Mouse (Mus musculus) ES-Bruce4 (cell line): Measurements from ENCODE around the gene Rccd1.

Experiments
- CTCF ChIP-seq: IDR thresholded peaks from one replicate; pipeline ENCODE4 v1.8.1; 2011; ENCODE audit warnings: low read depth, low read length
- EP300 ChIP-seq: IDR thresholded peaks from 2 replicates; pipeline ENCODE4 v1.6.1; 2011; ENCODE audit warnings: low read depth, low read length; ENCODE audit not compliant: insufficient read depth
- POLR2A ChIP-seq: IDR thresholded peaks from one replicate; pipeline ENCODE4 v1.8.1; 2011; ENCODE audit warnings: low read length; ENCODE audit not compliant: insufficient read depth

GRCm38 (mm10) chr7:80252437-80252836, 71.8 kb downstream of the Rccd1 start:
- no peak for TF ChIP-seq CTCF
- TF ChIP-seq EP300, result no peak
- TF ChIP-seq POLR2A, result no peak
